Comparison of ENCODE assay signal across 22 mouse cellular contexts in genomic region chr16:51138575-51138974, GRCm38 (mm10).
"Had no signal": no experiment of that assay in that cellular context is flagged by ENCODE, and none has a peak within 500 bp of the region (broad histone marks: within the 10 kb centered on the region; RNA-seq: fewer than 3 reads in every experiment).

No protein-coding gene starts in this region.

- ATAC-seq: hindbrain, postnatal 0 days; intestine, embryonic 16.5 days; liver, embryonic 12.5 days had no signal

- H3K27me3 ChIP-seq: heart, embryonic 12.5 days; hindbrain, embryonic 13.5 days; hindbrain, embryonic 15.5 days; kidney, embryonic 15.5 days; limb, embryonic 13.5 days; limb, embryonic 15.5 days; liver, embryonic 12.5 days had no signal

- H3K36me3 ChIP-seq: heart, embryonic 12.5 days; hindbrain, embryonic 13.5 days; hindbrain, embryonic 15.5 days; kidney, embryonic 15.5 days; limb, embryonic 13.5 days; limb, embryonic 15.5 days; liver, embryonic 12.5 days had no signal

- H3K27ac ChIP-seq: gastrocnemius, adult 2 months; hindbrain, embryonic 13.5 days; hindbrain, embryonic 15.5 days; hindbrain, postnatal 0 days; kidney, embryonic 15.5 days; limb, embryonic 13.5 days; limb, embryonic 15.5 days; liver, embryonic 12.5 days; liver, embryonic 14.5 days had no signal

- H3K9me3 ChIP-seq: heart, embryonic 12.5 days; hindbrain, embryonic 13.5 days; hindbrain, embryonic 15.5 days; kidney, embryonic 15.5 days; limb, embryonic 13.5 days; limb, embryonic 15.5 days; liver, embryonic 12.5 days had no signal

- DNase-seq: gastrocnemius, postnatal 14 days; gastrocnemius, postnatal 36 days; heart, adult 18-20 months; heart, postnatal 10 days; kidney, adult 11 months; kidney, adult 2 months; kidney, adult 9 months; kidney, postnatal 10 days; layer of hippocampus, adult 9-11 months; layer of hippocampus, postnatal 36 days; left cerebral cortex, postnatal 4 days had no signal

- H3K4me2 ChIP-seq: heart, embryonic 12.5 days; hindbrain, embryonic 13.5 days; hindbrain, embryonic 15.5 days; kidney, embryonic 15.5 days; limb, embryonic 13.5 days; limb, embryonic 15.5 days; liver, embryonic 12.5 days had no signal

- H3K4me1 ChIP-seq: heart, embryonic 12.5 days; hindbrain, embryonic 13.5 days; hindbrain, embryonic 15.5 days; kidney, embryonic 15.5 days; limb, embryonic 13.5 days; limb, embryonic 15.5 days; liver, embryonic 12.5 days had no signal

- H3K9ac ChIP-seq: heart, embryonic 12.5 days; hindbrain, embryonic 13.5 days; hindbrain, embryonic 15.5 days; kidney, embryonic 15.5 days; limb, embryonic 13.5 days; limb, embryonic 15.5 days; liver, embryonic 12.5 days; liver, embryonic 14.5 days had no signal

- H3K4me3 ChIP-seq: gastrocnemius, adult 2 months; heart, embryonic 12.5 days; hindbrain, embryonic 13.5 days; hindbrain, embryonic 15.5 days; kidney, embryonic 15.5 days; limb, embryonic 13.5 days; limb, embryonic 15.5 days; liver, embryonic 12.5 days had no signal
